Mouse (Mus musculus): ENCODE data around the gene Crybb2.

The Crybb2 gene

DNA sequence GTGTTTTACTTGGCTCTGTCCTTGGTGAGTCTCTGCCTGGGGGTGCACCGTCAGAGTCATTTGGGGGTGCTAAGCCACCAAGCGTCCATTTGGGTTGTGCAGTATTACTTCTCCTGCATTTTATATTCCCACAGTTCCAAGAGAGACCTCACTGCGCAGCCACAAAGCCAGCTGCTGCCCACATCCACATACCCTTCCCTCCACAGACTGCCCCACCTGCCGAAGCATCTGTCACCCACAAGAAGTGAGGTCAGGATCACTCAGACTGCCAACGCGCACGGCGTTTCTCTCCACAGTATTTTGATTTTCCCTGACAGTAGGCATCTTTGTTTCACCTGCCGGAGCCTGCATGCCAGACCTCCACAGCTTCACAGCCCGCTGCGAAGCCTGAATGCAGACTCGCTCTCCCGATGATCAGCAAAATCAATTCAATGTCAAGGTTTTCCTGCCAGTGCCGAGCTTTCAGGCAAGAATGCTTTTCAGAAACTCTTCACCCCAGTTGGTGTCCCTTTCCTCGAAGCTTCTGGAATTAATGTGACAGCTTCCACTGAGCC is 38.6 kb downstream of the Crybb2 start:
- DNase-seq (ENCODE audit: low spot score in 2 of 2) = no peak

DNA sequence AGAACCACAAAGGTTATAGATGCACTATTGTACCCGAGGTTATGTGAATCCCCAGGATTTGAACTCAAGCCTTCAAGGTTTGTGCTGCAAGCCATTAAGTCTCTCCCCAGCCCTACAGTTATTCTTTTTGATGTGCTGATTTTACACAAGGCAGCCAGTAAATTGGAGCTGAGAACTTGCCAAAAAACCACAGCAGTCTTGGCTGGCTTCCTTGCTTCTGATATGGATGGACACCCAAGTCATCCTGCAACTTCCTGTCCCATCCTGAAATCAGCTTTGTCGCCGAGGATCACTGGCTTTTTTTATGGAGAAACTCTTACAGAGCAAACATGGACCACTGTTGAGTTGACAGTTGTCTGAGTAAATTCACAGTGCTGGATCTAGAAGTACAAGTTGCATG is 39.8 kb downstream of the Crybb2 start:
- DNase-seq (ENCODE audit: low spot score in 2 of 2) = no peak

DNA sequence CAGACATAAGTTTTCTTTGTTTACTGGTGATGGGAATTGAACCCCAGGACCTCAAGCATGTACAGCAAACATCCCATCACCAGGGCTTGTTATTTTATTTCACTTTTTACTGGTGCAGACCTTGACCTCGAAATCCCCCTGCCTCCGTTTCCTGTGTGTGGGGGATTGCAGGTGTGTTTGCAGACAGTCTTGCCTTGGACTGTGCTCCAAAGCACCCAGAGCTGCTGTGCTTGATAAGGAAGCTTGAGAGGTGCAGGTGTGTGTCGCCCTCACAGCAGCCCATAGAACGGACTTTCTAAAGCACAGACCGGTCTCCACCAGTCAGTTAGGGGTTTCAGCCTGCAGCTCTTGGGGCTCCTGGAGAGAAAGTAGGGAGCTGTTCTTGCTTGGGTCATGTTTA is 43.2 kb downstream of the Crybb2 start:
- no peak for DNase-seq (ENCODE audit: low spot score in 2 of 2)

DNA sequence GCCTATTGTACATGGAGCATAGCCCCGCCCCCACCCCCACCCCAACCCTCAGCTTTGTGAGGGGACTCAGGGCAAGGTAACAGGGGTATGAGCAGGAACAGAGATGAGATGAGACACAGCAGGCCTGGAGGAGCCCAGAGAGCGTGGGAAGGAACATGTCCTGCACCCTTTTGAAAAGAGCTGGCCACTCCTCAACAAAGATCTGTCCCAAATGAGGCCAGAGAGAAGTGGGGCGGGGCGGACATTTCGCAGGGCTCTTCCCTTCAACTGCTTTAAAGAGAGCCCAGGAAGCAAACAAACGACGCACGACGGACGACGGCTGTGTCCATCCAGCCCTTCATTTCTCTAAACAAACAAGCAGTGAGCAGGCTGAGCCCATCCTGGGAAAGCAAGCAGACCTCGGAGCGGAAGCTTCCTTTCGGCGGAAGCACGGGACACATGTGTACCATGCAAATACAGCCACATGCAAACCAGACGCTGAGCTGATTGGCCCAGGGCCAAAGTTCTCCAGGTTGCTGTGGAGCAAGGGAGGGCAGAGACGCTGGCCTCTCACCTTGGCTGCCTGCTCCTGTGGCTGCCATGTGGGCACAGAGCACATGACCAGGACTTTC is 45.7 kb downstream of the Crybb2 start:
- DNase-seq (ENCODE audit: low spot score in 2 of 2) = no peak

DNA sequence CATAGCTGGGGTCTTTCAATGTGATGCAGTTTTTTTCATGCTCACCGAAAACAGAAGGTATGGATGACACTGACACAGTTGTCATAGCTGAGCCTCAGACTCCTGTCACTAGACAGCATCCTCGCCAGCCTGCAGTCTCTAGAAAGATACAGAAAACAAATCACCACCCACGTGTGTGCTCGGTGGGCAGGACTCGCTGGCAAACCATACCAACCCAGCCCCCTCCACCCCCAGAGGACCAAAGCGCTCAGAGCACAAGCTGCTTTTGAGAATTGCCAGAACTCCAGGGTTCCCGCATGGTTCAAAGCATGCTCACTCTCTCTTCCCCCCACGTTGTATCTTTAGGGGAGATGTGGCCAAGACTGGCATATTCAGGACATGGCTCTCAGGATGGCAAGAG is 51.7 kb downstream of the Crybb2 start:
- peak; percentile 38 to 42 for DNase-seq (ENCODE audit: low spot score in 2 of 2)

DNA sequence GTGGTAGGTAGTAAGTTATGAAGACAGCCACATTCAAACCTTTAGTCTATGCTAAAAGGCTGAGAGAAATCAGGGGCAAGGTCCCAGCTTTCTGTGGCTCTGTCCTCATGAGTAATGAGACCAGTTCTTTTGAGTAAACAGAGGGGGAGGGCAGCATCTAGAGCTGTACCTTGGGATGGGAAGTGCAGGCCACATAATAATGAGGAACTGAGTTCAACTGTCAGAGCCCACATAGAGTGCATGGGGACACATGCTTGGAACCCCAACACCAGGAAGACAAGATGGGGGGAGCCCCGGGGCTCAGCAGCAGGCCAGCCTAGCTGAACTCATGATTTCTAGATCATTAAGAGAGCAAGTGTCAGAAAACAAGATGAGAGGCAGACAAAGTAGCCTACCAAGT is 52.9 kb downstream of the Crybb2 start:
- DNase-seq (ENCODE audit: low spot score in 2 of 2) = no peak

DNA sequence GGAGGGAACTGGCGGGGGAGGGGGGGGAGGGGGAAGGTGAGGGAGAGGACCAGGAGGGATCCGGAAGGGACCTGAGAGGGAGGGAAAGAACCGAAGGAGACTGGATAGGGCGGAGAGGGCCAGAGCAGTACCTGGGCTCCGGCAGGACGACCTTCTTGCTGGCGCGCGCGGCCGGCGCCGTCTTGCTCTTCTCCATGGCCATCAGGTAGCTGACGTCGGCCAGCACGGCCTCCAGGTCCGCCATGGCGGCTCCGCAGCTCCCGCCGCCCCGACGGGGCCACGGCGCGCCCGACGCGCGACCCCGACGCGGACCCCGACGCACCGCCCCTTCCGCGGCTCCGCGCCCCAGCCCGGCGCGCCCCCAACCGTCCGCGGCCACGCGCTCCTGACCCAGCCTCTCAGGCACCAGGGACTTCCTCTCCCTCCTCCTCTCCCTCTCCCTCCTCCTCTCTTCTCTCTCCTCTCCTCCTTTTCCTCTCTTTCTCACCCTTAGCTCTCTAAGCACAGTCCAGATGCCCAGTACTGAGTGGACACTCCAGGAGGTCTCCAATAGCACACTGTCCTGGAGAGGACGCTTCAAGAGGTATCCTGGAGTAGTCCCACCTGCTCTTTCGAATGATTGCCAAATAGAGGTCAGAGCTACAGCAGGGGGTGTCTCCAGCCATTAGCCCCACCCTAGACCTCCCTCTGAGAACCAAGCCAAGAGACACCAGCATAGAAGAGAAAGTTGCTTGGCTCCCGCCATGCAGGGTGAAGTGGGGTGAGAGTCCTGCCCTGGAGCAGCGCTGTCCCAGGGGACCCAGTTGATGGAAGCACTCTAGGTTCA is 54.5 kb downstream of the Crybb2 start, which contains the start of gene Grk3:
Gene Grk3 (minus strand): TSS at position 556 of the 826 bp plus-strand sequence.
- peak in 1 of 2 experiments; percentile 62 for DNase-seq (ENCODE audit: low spot score in 2 of 2)

DNA sequence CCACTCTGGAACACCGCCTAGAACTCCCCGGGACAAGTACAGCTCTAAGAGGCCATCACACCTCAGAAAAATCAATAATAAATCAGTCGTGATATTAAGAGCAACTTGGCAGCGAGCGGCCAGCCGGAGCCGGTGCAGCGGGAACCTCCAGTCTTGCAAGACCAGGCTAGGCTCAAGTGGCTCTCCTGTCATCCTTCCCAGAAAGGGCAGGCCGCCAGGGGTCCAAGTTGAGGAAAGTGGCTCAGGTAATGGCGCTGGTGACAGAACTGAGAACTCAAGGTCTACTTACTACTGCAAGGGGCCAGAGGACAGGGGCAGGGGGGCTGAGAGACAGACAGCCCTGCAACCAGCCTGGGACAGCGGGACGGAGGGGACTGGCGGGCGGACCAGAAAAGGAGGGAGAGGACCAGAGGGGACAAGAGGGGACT is 55.1 kb downstream of the Crybb2 start:
- DNase-seq (ENCODE audit: low spot score in 2 of 2) = peak in 1 of 2 experiments; percentile 35

DNA sequence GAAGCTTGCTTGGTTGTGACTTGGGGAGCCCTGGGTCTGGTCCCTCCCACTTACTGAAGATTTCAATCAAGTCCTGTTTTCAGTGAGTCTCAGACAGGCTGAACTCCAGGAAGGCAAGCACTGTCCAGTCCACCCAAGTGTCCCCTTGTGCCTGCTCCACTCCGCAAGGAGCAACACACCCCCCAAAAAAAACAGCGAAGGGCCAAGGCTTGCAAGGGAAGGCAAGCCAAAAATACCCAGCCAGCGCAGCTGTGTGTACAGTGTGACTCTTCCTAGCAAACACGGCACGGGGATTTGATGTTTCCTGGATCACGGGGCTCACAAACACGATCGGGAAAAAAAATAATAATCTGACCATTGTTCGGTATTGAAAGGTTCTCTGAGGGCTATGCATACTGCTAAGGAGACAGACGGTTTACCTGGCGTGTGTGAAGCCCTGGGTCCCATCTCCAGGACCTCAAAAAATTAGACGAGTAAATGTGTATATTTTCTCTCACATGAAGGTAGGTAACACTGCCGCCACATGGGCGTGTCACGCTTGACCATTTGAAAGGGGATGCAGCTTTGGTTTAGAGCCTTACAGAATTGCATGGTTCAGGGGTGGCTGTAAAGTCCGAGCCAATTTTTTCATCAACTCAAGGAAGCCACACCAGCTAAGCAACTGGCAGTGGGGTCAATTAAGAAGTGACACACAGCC is 55.7 kb downstream of the Crybb2 start:
- DNase-seq (ENCODE audit: low spot score in 2 of 2) = no peak

DNA sequence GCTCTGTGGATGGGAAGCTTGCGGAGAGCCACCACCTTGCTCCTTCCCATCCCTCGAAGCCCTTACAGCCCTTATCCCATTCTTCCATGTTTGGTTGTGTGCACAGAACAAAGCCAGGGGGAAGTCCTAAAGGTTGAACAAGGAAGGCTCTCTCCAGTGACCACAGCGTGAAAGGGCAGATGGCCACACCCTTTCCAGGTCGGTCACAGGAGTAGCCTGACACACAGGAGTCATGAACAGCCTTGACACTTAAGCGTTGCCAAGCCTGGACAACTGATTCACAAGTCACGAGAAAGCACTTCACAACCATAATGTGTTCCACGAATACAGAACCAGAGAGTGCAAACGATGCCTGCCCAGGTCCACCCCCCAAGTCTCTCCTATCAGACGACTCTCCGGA is 58.0 kb downstream of the Crybb2 start:
- DNase-seq (ENCODE audit: low spot score in 2 of 2) = no peak

DNA sequence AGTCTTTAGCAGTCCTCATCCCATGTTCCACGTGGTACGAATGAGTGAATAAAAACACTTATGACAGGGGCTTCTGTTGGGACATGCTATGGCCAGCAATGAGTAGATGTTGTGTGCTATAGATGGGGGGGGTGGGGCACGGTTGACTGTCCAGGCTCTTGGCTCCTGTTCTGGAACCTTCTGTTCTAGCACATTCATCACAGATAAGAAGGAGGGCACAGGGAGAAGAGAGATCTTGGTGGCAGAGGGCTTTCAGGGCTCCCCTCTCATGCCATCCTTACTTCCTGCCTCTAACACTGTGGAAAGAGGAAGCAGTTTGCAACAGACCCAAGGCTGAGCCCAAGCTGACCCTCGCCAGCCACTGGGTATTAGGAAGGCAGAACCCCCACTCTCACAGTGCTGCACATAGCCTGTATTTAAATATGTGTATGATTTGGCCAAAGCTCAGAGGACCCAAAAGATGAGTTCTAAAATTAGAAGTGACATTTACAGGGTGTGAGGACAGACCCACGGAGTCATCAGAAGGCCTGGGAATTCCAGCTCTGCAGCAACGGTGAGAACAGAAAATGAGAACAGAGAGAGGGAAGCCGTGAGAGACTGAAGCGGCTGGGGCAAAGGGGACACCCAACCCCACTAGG is 60.6 kb downstream of the Crybb2 start:
- no peak for DNase-seq (ENCODE audit: low spot score in 2 of 2)

DNA sequence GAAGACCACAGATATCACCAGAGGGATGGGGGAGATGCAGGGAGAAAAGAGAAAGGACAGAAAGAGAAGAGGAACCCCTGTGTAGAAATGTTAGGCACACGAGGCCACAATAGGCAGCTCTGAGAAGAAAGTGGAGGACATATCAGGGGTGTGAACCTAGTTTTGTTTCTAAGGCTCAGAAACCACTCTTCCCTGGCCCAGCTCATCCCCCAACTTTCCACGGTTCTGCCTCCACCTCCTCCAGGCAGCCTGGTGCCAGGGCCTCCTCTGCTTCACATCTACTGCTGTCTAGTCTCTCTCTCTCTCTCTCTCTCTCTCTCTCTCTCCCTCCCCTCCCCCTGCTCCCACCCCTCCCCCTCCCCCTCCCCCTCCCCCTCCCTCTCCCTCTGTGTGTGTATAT is 61.4 kb downstream of the Crybb2 start:
- DNase-seq (ENCODE audit: low spot score in 2 of 2) = no peak
